Mouse (Mus musculus) liver, adult 2 months (tissue): ENCODE results near the gene Nudt3. TPM values are rescaled to one million over a fixed set of nuclear protein-coding genes. Genes with fewer than 3 reads are reported as not detected.

Experiments used
- DNase-seq: peaks from one replicate; pipeline ENCODE4 v3.0.0-alpha.2; 2011; ENCODE audit warnings: low read depth, low spot score; ENCODE audit errors: extremely low read depth
- H3K27ac ChIP-seq: fragments of 200-500 bp; replicated peaks from 2 replicates; pipeline ENCODE4 v1.5.1; 2012; ENCODE audit warnings: low read depth, mild to moderate bottlenecking, control low read depth, inconsistent platforms, low read length; ENCODE audit not compliant: insufficient read depth
- H3K27me3 ChIP-seq: fragments of 200-500 bp; 2 replicates; pipeline ENCODE4 v1.6.1; 2012; ENCODE audit warnings: mild to moderate bottlenecking, moderate library complexity, low read length, inconsistent platforms; ENCODE audit not compliant: control insufficient read depth, insufficient read depth
- H3K36me3 ChIP-seq: fragments of 200-500 bp; 2 replicates; pipeline ENCODE4 v1.6.1; 2012; ENCODE audit warnings: low read length, inconsistent platforms; ENCODE audit not compliant: control insufficient read depth, insufficient read depth
- H3K4me1 ChIP-seq: fragments of 200-500 bp; 2 replicates; pipeline ENCODE4 v1.6.1; 2011; ENCODE audit warnings: low read length; ENCODE audit not compliant: control insufficient read depth, insufficient read depth
- H3K4me3 ChIP-seq: fragments of 200-500 bp; 2 replicates; pipeline ENCODE4 v1.5.1; 2011; ENCODE audit warnings: low read depth, mild to moderate bottlenecking, control low read depth, low read length, moderate library complexity; ENCODE audit not compliant: insufficient read depth
- H3K79me2 ChIP-seq: fragments of 200-500 bp; 2 replicates; pipeline ENCODE4 v1.6.1; 2012; ENCODE audit warnings: inconsistent platforms, mild to moderate bottlenecking, low read length, moderate library complexity; ENCODE audit not compliant: control insufficient read depth, insufficient read depth
- H3K9ac ChIP-seq: fragments of 200-500 bp; 2 replicates; pipeline ENCODE4 v1.6.1; 2012; ENCODE audit warnings: low read depth, mild to moderate bottlenecking, control low read depth, inconsistent platforms, low read length
- CTCF ChIP-seq: fragments of 200-500 bp; IDR thresholded peaks from 2 replicates; pipeline ENCODE4 v1.5.1; 2011; ENCODE audit warnings: low read depth, low read length, control low read depth
- POLR2A ChIP-seq: fragments of 200-500 bp; IDR thresholded peaks from 2 replicates; pipeline ENCODE4 v1.6.1; 2011; ENCODE audit warnings: low read length, control low read depth; ENCODE audit not compliant: insufficient read depth; ENCODE audit errors: extremely low read depth
- WGBS: fragments of 180-500 bp; shearing (Covaris S2); methylation state at CpG from one replicate; pipeline ENCODE4 v1.1.7; 2018; 5-methylcytosine and 5-hydroxymethylcytosine counted together
- polyA plus RNA-seq: library from polyadenylated mRNA; depleted of rRNA; stranded (reverse); fragments of >200 nt; gene quantifications from 2 replicates; pipeline ENCODE4 v1.2.3, GENCODE M21; 2012
- total RNA-seq: library from RNA; depleted of rRNA; stranded (reverse); fragments of >200 nt; gene quantifications from 2 replicates; pipeline ENCODE4 v1.2.3, GENCODE M21; 2014

Nudt3 gene
- total and polyA plus RNA-seq, 2 experiments, result 19.5 to 25.5 TPM

DNA sequence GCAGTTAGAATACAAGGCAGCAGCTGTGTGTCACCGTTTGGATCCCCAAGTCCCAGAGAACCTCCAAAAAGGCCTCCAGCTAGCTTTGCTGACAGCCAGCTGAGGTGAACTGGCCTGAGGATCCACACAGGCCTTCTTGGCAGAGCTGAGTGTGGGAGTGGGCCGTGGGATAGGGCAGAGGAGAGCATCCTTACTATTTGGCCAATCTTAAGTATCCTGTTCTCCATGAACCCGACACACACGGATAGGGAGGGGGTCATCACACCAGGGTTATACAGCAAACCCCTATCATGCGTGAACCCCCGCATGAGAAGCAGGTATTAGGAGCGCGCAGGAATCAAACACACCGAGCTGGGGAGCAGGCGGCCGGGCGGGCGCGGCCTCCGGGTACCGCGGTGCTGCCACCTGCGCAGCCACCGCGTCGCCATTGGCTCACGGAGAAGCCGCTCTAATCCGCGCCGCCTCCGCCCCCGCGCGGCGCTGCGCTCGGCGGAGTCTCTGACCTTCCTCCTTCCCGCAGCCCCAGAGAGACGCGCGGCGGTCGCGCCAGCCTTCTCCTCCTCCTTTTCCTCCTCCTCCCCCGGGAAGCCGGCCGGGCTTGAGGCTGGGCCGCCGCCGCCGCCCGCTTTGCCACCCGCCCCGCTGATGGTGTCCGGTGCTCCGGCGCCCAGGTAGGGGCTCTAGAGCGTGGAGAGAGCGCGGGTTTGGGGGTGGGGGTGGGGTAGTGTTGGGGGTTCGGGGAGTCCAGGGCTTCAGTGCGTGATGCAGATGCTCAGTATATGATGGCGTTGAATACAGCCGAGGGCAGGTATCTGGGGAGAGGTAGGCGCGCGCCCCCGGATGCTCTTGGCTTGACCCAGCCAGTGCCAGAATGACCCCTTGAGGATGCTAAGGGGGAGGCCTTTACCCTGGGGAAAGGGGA, 32.1 kb upstream of the Nudt3 start, which contains the start of gene Pacsin1:
Pacsin1 (plus strand) TSS at position 421 of the 922 bp plus-strand sequence.
- peaks cover 14% of the 10 kb centered on the region; the same call in 1 of the 2 replicates for H3K27me3 ChIP-seq
- WGBS, result 5% methylated on average over 63 of the region's 65 CpGs

DNA sequence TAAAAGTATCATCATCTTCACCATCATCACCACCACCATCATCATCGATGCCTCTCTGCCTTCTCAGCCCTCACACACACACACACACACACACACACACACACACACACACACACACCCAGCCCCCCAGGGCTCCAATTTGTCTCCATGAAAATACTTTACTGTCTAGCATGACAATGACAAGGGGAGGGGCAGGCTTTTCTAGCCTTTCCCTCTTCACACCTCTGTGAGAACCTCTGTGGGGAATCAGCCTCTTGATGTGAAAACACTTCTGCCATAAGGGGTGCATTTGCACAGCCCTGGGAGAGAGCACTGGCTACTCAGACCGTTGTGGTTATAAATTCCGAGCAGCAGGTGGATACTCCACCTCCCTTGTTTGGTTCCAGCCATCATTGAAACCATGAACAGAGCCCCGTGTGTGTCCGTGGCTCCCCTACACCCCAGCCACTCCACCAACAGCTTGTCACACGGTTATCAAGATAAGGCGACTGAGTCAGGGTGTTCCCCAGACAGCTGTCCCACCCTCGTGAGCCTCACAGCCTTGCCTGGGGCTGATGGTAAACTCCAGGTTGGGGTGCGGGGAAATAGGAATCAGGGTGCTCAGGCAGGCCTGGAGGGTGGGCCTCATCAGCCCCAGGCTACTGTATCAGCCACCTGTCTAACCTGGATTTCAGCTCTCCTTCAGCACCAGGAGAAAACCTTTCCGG, 30.1 kb upstream of the Nudt3 start:
- Histone ChIP-seq H3K4me3 (no peak overlapping the region), H3K27me3 (peaks cover 14% of the 10 kb centered on the region; the same call in 1 of the 2 replicates), H3K4me1 (peaks cover 1% of the 10 kb centered on the region; the same call in 1 of the 2 replicates), H3K36me3 (no peaks in the 10 kb centered on the region), H3K9ac (no peak overlapping the region), H3K27ac (no peak overlapping the region), H3K79me2 (no peaks in the 10 kb centered on the region)
- TF ChIP-seq POLR2A (no peak), CTCF (no peak)
- WGBS, result 79% methylated on average over 10 of the region's 10 CpGs
- DNase-seq, result no peak

More for the DNA sequence above, 32.1 kb upstream of the Nudt3 start, which contains the start of gene Pacsin1:
- H3K9ac ChIP-seq, result no peak within 1 kb of the TSS
- no peaks in the 10 kb centered on the region for H3K79me2 ChIP-seq
- no peak within 1 kb of the TSS for H3K27ac ChIP-seq
- TF ChIP-seq POLR2A (no peak), CTCF (no peak)
- no peak for DNase-seq
- H3K4me3 ChIP-seq, result peak within 1 kb of the TSS; percentile 14; the same call in 1 of the 2 replicates
- no peaks in the 10 kb centered on the region for H3K36me3 ChIP-seq
- 0 out of 2 replicates have a peak, but pooled peaks cover under 1% of the 10 kb centered on the region for H3K4me1 ChIP-seq

DNA sequence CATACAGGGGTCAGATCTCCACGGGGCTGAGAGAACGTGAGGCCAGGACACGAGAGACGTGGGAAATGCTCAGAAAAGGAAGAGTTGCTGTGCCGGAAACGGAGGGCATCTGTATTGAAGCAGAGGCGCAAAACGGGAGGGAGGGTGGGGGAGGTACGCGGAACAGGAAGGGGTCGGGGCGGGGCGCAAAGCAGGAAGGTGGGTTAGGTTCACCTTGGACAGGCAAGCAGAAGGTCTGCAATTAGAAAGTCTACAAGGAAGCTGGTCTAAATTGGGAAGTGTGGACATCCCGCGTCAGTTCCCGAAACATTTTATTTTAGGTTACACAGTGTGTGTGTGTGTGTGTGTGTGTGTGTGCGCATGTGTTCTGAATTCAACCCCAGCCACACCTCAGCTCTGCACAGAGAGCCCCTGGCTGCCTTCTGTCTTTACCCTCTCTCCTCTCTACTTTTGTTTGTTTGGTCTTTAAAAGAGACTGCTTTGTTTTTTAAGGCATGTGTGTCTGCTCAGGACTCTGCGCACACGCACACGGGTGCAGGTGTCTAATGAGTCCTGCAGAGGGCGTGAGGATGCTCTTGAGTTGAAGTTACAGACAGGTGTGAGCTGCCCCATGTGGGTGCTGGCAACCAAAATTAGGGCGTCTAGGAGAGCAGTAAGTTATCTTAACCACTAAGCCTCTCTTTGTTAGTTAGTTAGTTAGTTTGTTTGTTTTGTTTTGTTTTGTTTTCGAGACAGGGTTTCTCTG, 28.9 kb upstream of the Nudt3 start:
- 83% methylated on average over 23 of the region's 23 CpGs for WGBS
- TF ChIP-seq CTCF, result no peak
- TF ChIP-seq POLR2A, result no peak

GRCm38 (mm10) chr17:27650586-27650985, 27.3 kb upstream of the Nudt3 start:
- H3K27ac ChIP-seq, result peak overlapping the region; percentile 70
- H3K4me3 ChIP-seq, result no peak overlapping the region

More for the DNA sequence above, 28.9 kb upstream of the Nudt3 start:
- Histone ChIP-seq H3K4me1 (peaks cover 1% of the 10 kb centered on the region; the same call in 1 of the 2 replicates), H3K36me3 (no peaks in the 10 kb centered on the region), H3K27me3 (peaks cover 14% of the 10 kb centered on the region; the same call in 1 of the 2 replicates), H3K4me3 (no peak overlapping the region), H3K9ac (no peak overlapping the region), H3K27ac (no peak overlapping the region), H3K79me2 (no peaks in the 10 kb centered on the region)
- no peak for DNase-seq

GRCm38 (mm10) chr17:27650160-27650559, 26.9 kb upstream of the Nudt3 start:
- Histone ChIP-seq H3K4me1 (peaks cover 12% of the 10 kb centered on the region; the same call in 1 of the 2 replicates), H3K36me3 (no peaks in the 10 kb centered on the region), H3K9ac (peak overlapping the region; percentile 50), H3K4me3 (no peak overlapping the region; the same call in 1 of the 2 replicates), H3K27ac (peak overlapping the region; percentile 70), H3K27me3 (peaks cover 3% of the 10 kb centered on the region; the same call in 1 of the 2 replicates), H3K79me2 (no peaks in the 10 kb centered on the region)
- peak; percentile 76 for DNase-seq
- 6% methylated on average over 12 of the region's 12 CpGs for WGBS
- TF ChIP-seq POLR2A (no peak), CTCF (peak; percentile 98)

More at GRCm38 (mm10) chr17:27650586-27650985, 27.3 kb upstream of the Nudt3 start:
- peak; percentile 88 for DNase-seq
- Histone ChIP-seq H3K27me3 (peaks cover 7% of the 10 kb centered on the region; the same call in 1 of the 2 replicates), H3K9ac (peak overlapping the region; percentile 50; the same call in 1 of the 2 replicates), H3K79me2 (no peaks in the 10 kb centered on the region), H3K36me3 (no peaks in the 10 kb centered on the region), H3K4me1 (peaks cover 8% of the 10 kb centered on the region; the same call in 1 of the 2 replicates)
- 31% methylated on average over 13 of the region's 13 CpGs for WGBS
- no peak for TF ChIP-seq POLR2A
- TF ChIP-seq CTCF, result no peak
